Mouse (Mus musculus) limb, embryonic 10.5 days (tissue): ENCODE data around the gene Ndufaf1. TPM values are rescaled to one million over a fixed set of nuclear protein-coding genes. Genes with fewer than 3 reads are reported as not detected.

ENCODE experiments used
- polyA plus RNA-seq: library from polyadenylated mRNA; unstranded; fragments of >200 nt; fragmentation: Nextera tagmentation; extraction: Ambion mirVana; gene quantifications from 2 replicates; pipeline ENCODE4 v1.2.1, GENCODE M21; 2016

Ndufaf1 gene
- polyA plus RNA-seq, 1 experiment from 2014 or later, result 53.1 TPM

Other genes with a start within 250 kb of the Ndufaf1 start
- 3.1 and 3.8 TPM in 2 replicates for gene Ino80, start 185.1 kb downstream of the Ndufaf1 start, polyA plus RNA-seq
- 0.44 and 0.67 TPM in 2 replicates for gene Exd1, start 115.2 kb downstream of the Ndufaf1 start, polyA plus RNA-seq
- gene Chp1, start 115.1 kb downstream of the Ndufaf1 start, polyA plus RNA-seq, result 46.9 and 57.3 TPM in 2 replicates
- gene Nusap1, start 44.5 kb downstream of the Ndufaf1 start, polyA plus RNA-seq, result 57.9 and 67.9 TPM in 2 replicates
- gene Oip5, start 44.4 kb downstream of the Ndufaf1 start, polyA plus RNA-seq, result 35.4 and 38.7 TPM in 2 replicates
- 55.9 and 65.4 TPM in 2 replicates for gene Rtf1, start 12.2 kb upstream of the Ndufaf1 start, polyA plus RNA-seq
- 0.55 and 0.65 TPM in 2 replicates for gene Itpka, start 79.5 kb upstream of the Ndufaf1 start, polyA plus RNA-seq
- not detected in 2 replicates for gene Ltk, start 97.6 kb upstream of the Ndufaf1 start, polyA plus RNA-seq
- 42.0 and 46.3 TPM in 2 replicates for gene Rpap1, start 124.7 kb upstream of the Ndufaf1 start, polyA plus RNA-seq
- 22.7 and 30.0 TPM in 2 replicates for gene Tyro3, start 134.9 kb upstream of the Ndufaf1 start, polyA plus RNA-seq
- gene Mga, start 234.4 kb upstream of the Ndufaf1 start, polyA plus RNA-seq, result 27.5 and 28.0 TPM in 2 replicates